Mouse (Mus musculus) bone marrow macrophage, adult 2 months (primary cell): ENCODE measurements around the gene Col9a3.

Source experiments
- CTCF ChIP-seq: IDR thresholded peaks from 2 replicates; pipeline ENCODE4 v1.5.1; 2012; ENCODE audit warnings: low read depth, mild to moderate bottlenecking, low read length, moderate library complexity
- POLR2A ChIP-seq: IDR thresholded peaks from 2 replicates; pipeline ENCODE4 v1.6.1; 2012; ENCODE audit warnings: mild to moderate bottlenecking, low read depth, low read length, borderline replicate concordance

DNA sequence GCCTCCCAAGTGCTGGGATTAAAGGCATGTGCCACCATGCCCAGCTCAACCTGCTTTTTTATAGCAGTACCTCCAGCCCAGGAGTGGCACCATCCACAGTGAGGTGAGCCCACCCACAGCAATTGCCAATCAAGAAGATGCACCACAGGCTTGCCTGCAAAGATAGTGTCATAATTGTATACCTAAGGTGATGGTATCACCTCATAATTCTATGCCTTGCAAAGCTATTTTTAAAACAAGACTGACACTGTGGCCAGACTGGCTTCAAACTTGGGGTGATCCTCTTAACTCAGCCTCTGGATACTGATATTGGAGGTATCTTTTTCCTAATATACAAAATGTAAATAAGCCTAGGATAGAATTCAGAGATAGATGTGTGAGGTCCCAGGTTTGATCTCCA lies 46.0 kb downstream of the Col9a3 start:
- TF ChIP-seq CTCF (no peak), POLR2A (no peak)
